Mouse (Mus musculus) spleen, embryonic (tissue): ENCODE measurements around the gene Acot13.

ENCODE experiments used
- CTCF ChIA-PET: fragments of 350-600 bp; sonication (Branson Sonifier 250); formaldehyde crosslinking; loops from one replicate; lab custom pipeline; 2022; lab: Charles Lee

The Acot13 gene

DNA sequence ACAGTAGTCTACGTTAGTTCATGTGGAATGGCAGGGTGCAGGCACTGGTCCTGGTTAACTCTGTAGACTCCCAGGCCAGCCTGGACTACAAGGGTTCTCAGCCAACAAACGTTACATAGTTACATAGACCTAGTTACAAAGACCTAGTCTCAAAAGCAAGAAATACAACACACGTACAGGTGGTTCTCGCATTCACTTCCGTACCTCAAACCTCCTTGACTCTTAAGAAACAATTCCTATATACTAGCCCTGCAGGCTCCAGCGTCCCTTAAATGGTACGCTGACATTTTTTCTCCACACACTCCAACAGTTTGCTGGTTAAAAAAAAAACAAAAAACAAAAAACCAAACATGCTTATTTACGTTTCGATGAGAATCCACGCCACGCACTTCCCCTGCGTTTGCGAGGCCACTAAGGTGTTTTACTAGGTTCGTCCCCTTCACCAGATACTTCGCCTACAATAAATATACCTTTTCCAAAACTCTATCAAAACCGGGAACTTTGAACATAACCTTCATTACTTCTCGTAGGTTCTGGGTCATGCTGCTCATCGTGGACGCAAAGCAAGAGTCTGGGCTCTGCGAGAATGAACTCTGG lies 486 bp downstream of the Acot13 start:
- CTCF ChIA-PET = no interaction called here

- CTCF ChIA-PET = no interaction called here
These were observed 5.2 kb downstream of the Acot13 start for GRCm38 (mm10) chr13:24826116-24826515.

GRCm38 (mm10) chr13:24825587-24825986 lies 5.8 kb downstream of the Acot13 start:
- CTCF ChIA-PET = no interaction called here

GRCm38 (mm10) chr13:24824647-24825046 lies 6.7 kb downstream of the Acot13 start:
- CTCF ChIA-PET = no interaction called here

DNA sequence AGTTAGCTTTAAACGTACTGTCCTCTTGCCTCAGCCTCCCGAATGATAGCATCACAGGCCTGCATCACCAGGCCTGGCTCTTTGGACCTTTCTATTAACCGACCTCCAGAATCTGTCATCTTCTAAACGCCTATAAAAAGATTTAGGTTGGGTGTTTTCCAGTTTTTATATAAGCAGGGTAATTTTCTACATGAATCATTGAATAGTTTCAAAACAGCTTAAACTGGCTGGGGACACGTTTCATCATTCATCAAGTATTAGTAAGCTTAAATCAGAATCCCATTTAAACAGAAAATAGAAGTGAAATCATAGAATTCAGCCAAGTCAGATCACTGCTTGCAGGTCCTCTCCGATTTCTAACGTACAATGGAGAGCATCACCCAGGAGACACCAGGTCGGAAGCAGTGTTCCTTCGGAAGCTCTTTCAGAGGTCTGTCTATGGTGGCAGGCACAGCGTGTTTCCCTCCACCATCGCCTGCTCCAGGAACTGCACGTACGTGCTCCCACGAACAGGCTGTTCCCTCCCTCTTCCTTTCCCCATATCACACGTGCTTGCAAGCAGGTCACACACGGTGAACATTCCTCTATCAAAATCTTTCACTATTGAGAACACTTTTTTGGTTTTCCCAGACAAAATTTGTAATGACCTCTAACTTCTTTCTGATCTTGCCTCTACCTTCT lies 8.5 kb downstream of the Acot13 start:
- CTCF ChIA-PET = interaction anchor here (0.6 kb wide), 1 partner anchor 81 kb away, joined by 3 read pairs; no protein-coding TSS in a partner anchor

GRCm38 (mm10) chr13:24819931-24820330 lies 11.4 kb downstream of the Acot13 start:
- CTCF ChIA-PET = no interaction called here

GRCm38 (mm10) chr13:24816125-24817092 lies 14.9 kb downstream of the Acot13 start:
- CTCF ChIA-PET = no interaction called here

GRCm38 (mm10) chr13:24814616-24815015 lies 16.7 kb downstream of the Acot13 start:
- CTCF ChIA-PET = no interaction called here

- CTCF ChIA-PET = interaction anchor here (0.9 kb wide), 1 partner anchor 9 kb away, joined by 3 read pairs; no protein-coding TSS in a partner anchor
These were observed 18.8 kb downstream of the Acot13 start for GRCm38 (mm10) chr13:24812521-24812920.

DNA sequence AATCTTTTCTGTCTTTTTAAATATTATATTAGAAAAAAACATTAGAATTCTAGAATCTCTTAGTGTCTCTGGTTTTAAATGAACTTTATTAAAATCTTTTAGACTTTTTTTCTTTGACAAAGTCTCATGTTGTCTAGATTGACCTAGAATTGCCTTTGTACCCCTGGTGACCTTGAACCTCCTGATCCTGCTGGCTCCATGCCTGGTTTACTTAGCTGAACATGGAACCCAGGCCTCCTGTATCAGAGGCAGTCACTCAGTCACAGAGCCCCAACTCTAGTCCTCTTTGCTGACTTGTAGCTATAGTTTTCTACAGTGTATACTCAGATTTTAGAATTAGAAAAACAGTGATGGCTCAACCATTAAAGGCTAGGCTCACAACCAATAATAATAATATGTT lies 25.3 kb downstream of the Acot13 start:
- CTCF ChIA-PET = no interaction called here

- CTCF ChIA-PET = interaction anchor here (1.1 kb wide), 1 partner anchor 9 kb away, joined by 3 read pairs; no protein-coding TSS in a partner anchor
These were observed 28.1 kb downstream of the Acot13 start for GRCm38 (mm10) chr13:24803196-24803595.

- CTCF ChIA-PET = no interaction called here
These were observed 29.1 kb downstream of the Acot13 start for GRCm38 (mm10) chr13:24802131-24802691.

DNA sequence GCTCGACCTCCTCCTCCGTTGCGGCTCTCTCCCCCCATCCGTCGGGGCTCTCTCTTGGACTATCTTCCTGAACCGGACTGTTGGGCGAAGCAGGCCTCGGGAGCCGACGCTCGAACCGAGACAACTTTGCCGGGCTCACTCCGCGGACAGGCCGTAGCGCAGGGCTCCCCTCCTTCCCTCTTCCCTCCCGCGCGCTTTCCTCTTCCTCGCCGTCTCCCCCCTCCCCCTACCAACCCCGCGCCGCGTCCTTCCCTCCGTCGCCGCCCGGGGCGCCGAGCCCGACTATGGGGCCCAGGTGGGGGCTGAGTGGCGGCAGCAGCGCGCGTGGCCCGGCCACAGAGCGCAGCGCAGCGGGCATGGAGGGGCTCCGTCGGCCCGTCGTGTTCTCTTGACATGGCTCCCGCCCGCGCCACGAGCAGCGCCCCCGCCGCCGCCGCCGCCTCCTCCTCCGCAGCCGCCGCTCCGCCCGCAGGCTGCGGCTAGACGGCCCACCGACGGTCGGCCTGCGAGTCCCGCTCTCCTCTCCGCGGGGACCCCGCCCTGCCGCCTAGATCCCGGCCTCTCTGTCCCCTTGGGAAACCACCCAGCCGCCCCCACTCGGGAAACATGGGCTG lies 29.9 kb downstream of the Acot13 start, which contains the start of gene BC005537:
TSS of gene BC005537 (plus strand) at position 350 of the 614 bp plus-strand sequence.
- CTCF ChIA-PET = no interaction called here

- CTCF ChIA-PET = interaction anchor here (0.6 kb wide), 2 partner anchors 49 to 365 kb away, joined by 3 to 4 read pairs; no protein-coding TSS in a partner anchor
These were observed 30.5 kb downstream of the Acot13 start for GRCm38 (mm10) chr13:24800674-24801307.

- CTCF ChIA-PET = interaction anchor here (0.6 kb wide), 2 partner anchors 50 to 365 kb away, joined by 3 to 4 read pairs; no protein-coding TSS in a partner anchor
These were observed 31.2 kb downstream of the Acot13 start for GRCm38 (mm10) chr13:24799925-24800673.

DNA sequence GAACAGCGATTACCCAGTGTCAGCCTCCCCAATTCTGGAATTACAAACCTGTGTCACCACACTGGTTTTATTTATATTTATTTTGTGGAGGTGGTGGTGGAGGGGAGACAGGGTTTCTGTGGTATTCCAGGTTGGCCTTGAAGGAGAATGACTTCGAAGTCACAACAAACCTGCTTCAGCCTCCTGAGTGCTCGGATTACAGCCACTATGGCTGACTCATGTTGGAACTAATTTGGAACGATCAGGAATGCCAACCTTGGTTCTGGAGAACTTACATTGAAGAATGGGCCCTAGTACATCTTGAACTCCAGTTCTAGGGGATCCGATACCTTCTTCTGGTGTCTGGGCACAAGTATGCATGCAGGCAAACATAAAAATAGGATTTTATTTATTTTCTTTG lies 32.0 kb downstream of the Acot13 start:
- CTCF ChIA-PET = interaction anchor here (0.6 kb wide), 1 partner anchor 90 kb away, joined by 4 read pairs; no protein-coding TSS in a partner anchor

DNA sequence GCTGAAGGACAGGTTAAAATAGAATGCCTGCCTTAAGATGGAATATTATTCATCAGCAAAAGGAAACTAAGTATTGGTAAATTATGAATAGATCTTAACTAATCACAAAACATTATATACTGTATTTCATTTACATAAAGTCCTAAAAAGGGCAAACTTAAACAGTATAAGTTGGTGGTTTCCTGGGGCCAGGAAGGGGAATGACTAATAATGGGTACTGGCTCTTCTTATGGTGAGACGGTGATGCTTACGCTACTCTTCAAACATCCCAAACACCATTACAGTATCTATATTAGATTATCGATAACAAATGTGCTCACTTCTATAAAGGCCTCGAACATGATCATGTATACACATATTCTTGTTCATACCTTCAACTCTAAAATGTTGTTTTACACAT lies 32.7 kb downstream of the Acot13 start:
- CTCF ChIA-PET = interaction anchor here (0.7 to 0.8 kb wide), 2 partner anchors 335 to 502 kb away, joined by 6 to 7 read pairs; no protein-coding TSS in a partner anchor

DNA sequence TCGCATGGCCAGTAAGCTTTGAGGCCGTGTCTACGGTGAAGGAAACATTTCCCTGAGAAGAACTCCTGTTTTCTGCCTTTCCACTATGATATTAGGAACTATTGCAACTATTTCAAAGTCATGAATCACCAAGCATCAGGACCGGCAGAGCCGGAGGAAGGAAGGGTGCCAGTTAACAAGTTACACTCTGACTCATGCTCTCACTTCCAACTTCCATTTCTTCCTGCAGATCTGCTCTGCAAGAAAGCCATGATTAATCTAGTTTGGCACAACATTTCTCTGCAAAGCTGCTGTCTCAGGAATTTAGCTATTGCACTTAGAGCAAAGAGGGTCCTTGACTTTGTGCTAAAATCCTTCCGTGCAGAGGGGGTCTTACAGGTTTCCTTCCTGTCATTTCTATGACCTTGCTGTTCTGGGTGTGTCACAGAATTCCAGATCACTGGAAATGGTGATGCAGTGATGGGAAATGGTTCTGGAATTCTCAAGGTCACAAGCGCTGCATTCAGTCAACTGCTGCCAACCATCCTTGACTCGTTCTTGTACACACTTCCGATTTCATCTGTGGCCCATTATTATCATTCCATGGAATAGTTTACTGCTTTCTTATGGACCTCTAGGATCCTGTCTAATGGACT lies 38.8 kb downstream of the Acot13 start:
- CTCF ChIA-PET = no interaction called here

DNA sequence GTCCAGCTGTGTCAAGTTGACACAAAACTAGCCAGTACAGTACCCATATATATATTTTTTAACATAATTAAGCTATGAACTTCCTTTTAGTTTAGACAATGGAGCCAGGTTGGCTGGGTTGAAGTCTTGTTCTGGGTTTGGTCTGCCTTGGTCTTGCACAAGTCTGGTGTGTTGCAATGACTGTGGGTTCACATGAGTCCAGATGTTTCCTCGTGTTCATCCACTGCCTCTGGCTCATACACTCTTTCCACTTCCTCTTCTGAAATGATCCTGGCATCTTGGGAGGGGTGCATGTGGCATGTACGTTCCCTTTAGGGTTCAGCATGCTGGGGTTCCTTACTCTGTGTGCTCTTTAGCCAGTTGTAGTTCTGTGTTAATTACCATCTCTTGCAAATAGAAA lies 40.0 kb downstream of the Acot13 start:
- CTCF ChIA-PET = no interaction called here
